In the genomic region with DNA sequence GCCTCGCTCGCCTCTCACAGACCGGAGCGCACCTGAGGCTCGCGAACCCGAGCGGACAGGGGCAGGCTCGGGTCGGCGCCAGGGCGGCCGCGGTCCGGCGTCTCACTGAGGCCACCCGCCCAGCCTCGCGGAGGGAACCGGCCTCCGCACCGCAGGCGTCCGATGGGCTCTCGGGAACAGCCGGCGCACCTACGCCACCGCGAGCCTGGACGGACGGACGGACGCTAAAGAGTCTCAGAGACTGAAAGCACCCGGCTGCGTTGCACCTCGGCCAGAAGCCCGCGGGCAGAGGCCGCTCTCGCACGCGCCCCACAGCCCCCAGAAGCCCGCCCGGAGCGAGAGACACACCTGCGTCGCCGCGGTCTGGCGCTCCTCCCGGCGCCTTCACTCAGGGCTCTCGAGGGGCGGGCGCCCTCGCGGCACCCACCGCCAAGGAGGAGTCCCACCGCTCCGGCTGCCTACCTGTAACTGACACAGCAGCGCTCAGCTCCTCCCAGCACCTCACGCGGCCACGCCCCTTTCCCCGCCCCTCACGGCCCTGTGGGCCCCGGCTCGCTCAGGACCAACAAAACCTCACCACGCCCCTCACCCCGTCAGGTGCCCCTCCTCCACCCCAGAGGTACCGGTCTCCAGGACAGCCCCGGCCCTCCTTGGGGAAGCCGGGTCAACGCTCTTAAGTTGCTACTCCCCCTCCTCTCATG, we compare ENCODE assay signal across 8 mouse cellular contexts. TPM values are rescaled to one million over a fixed set of nuclear protein-coding genes. Genes with fewer than 3 reads are reported as not detected.
DNase-seq lines count a peak whose midpoint lies in the region; ATAC-seq and TF ChIP-seq lines count a peak whose summit lies in the region.

Gene Tc2n, minus strand, starts transcription at position 470 of the 701 bp plus-strand sequence.

- no peak for TF ChIP-seq CTCF in liver, postnatal 0 days (IDR thresholded peaks at IDR 0.05; ENCODE audit: low read depth)

- peak; percentile 68 to 71 for DNase-seq in B cell, adult 2 months
- peak; percentile 84 to 86 for DNase-seq in adrenal gland, postnatal 36 days
- DNase-seq in embryonic facial prominence, embryonic 14.5 days (ENCODE audit: low spot score), result peak; percentile 90
- DNase-seq in liver, postnatal 0 days, result peak; percentile 88
- DNase-seq in thymus, adult 18-20 months, result peak; percentile 56 to 59

- peaks cover 14% of the 10 kb centered on the region for H3K27me3 ChIP-seq in embryonic facial prominence, embryonic 14.5 days (replicated peaks; ENCODE audit: control insufficient read depth, insufficient read depth, low read length)
- 0 out of 2 replicates have a peak, but pooled peaks cover 10% of the 10 kb centered on the region for H3K27me3 ChIP-seq in heart, embryonic 12.5 days (replicated peaks)
- H3K27me3 ChIP-seq in kidney, embryonic 16.5 days (ENCODE audit: insufficient read depth, low read length), result peaks cover 2% of the 10 kb centered on the region; the same call in 1 of the 2 replicates
- peaks cover 17% of the 10 kb centered on the region for H3K27me3 ChIP-seq in liver, postnatal 0 days (ENCODE audit: insufficient read depth, low read length)
- H3K27me3 ChIP-seq in neural tube, embryonic 13.5 days, result peaks cover 26% of the 10 kb centered on the region

- H3K4me1 ChIP-seq in embryonic facial prominence, embryonic 14.5 days (ENCODE audit: control insufficient read depth, insufficient read depth, low read length), result no peaks in the 10 kb centered on the region
- 0 out of 2 replicates have a peak, but pooled peaks cover 3% of the 10 kb centered on the region for H3K4me1 ChIP-seq in heart, embryonic 12.5 days (replicated peaks)
- peaks cover 3% of the 10 kb centered on the region; the same call in 1 of the 2 replicates for H3K4me1 ChIP-seq in kidney, embryonic 16.5 days (ENCODE audit: insufficient read depth, low read length)
- peaks cover 5% of the 10 kb centered on the region; the same call in 1 of the 2 replicates for H3K4me1 ChIP-seq in liver, postnatal 0 days (ENCODE audit: insufficient read depth)
- peaks cover 8% of the 10 kb centered on the region; the same call in 1 of the 2 replicates for H3K4me1 ChIP-seq in neural tube, embryonic 13.5 days (replicated peaks)

- WGBS in embryonic facial prominence, embryonic 14.5 days, result 0% methylated on average over 23 of the region's 75 CpGs
- under 1% methylated on average over 74 of the region's 75 CpGs for WGBS in heart, embryonic 12.5 days
- under 1% methylated on average over 58 of the region's 75 CpGs for WGBS in kidney, embryonic 16.5 days
- under 1% methylated on average over 73 of the region's 75 CpGs for WGBS in liver, postnatal 0 days (ENCODE audit: insufficient replicate concordance)
- under 1% methylated on average over 70 of the region's 75 CpGs for WGBS in neural tube, embryonic 13.5 days

- H3K9ac ChIP-seq in embryonic facial prominence, embryonic 14.5 days (ENCODE audit: low read depth, low read length), result peak within 1 kb of the TSS; percentile 58
- H3K9ac ChIP-seq in heart, embryonic 12.5 days, result peak within 1 kb of the TSS; percentile 68
- H3K9ac ChIP-seq in kidney, embryonic 16.5 days (replicated peaks; ENCODE audit: low read length), result peak within 1 kb of the TSS; percentile 61
- peak within 1 kb of the TSS; percentile 64 for H3K9ac ChIP-seq in liver, postnatal 0 days (replicated peaks)
- H3K9ac ChIP-seq in neural tube, embryonic 13.5 days, result peak within 1 kb of the TSS; percentile 58

- ATAC-seq in embryonic facial prominence, embryonic 14.5 days (ENCODE audit: low read depth), result peak; percentile 99
- ATAC-seq in heart, embryonic 12.5 days (ENCODE audit: insufficient number of reproducible peaks, low FRiP score), result peak; percentile 94
- ATAC-seq in kidney, embryonic 16.5 days (ENCODE audit: low FRiP score, low TSS enrichment), result peak; percentile 99
- peak; percentile 97 for ATAC-seq in liver, postnatal 0 days
- ATAC-seq in neural tube, embryonic 13.5 days (ENCODE audit: low read depth), result peak; percentile 98

- peak within 1 kb of the TSS; percentile 68 for H3K4me3 ChIP-seq in embryonic facial prominence, embryonic 14.5 days (ENCODE audit: low read depth, low read length)
- peak within 1 kb of the TSS; percentile 88 for H3K4me3 ChIP-seq in heart, embryonic 12.5 days
- H3K4me3 ChIP-seq in kidney, embryonic 16.5 days (ENCODE audit: low read length), result peak within 1 kb of the TSS; percentile 73
- H3K4me3 ChIP-seq in liver, postnatal 0 days (ENCODE audit: low read depth, low read length), result peak within 1 kb of the TSS; percentile 65
- H3K4me3 ChIP-seq in neural tube, embryonic 13.5 days, result peak within 1 kb of the TSS; percentile 61

- no peak for TF ChIP-seq EP300 in liver, postnatal 0 days (IDR thresholded peaks at IDR 0.05; ENCODE audit: low read depth)

- peak within 1 kb of the TSS; percentile 98 for H3K4me2 ChIP-seq in embryonic facial prominence, embryonic 14.5 days (ENCODE audit: low read depth, low read length)
- H3K4me2 ChIP-seq in heart, embryonic 12.5 days, result peak within 1 kb of the TSS; percentile 100
- peak within 1 kb of the TSS; percentile 99 for H3K4me2 ChIP-seq in kidney, embryonic 16.5 days (replicated peaks; ENCODE audit: low read depth, low read length)
- peak within 1 kb of the TSS; percentile 92 for H3K4me2 ChIP-seq in liver, postnatal 0 days (ENCODE audit: low read depth, low read length)
- peak within 1 kb of the TSS; percentile 94 for H3K4me2 ChIP-seq in neural tube, embryonic 13.5 days

- H3K9me3 ChIP-seq in embryonic facial prominence, embryonic 14.5 days (ENCODE audit: control insufficient read depth, low read length), result no peaks in the 10 kb centered on the region
- H3K9me3 ChIP-seq in heart, embryonic 12.5 days (replicated peaks), result no peaks in the 10 kb centered on the region
- no peaks in the 10 kb centered on the region for H3K9me3 ChIP-seq in kidney, embryonic 16.5 days (ENCODE audit: low read length)
- no peaks in the 10 kb centered on the region for H3K9me3 ChIP-seq in liver, postnatal 0 days (ENCODE audit: low read length)
- no peaks in the 10 kb centered on the region for H3K9me3 ChIP-seq in neural tube, embryonic 13.5 days

- no peaks in the 10 kb centered on the region for H3K36me3 ChIP-seq in embryonic facial prominence, embryonic 14.5 days (ENCODE audit: control insufficient read depth, insufficient read depth, low read length)
- no peaks in the 10 kb centered on the region for H3K36me3 ChIP-seq in heart, embryonic 12.5 days
- H3K36me3 ChIP-seq in kidney, embryonic 16.5 days (ENCODE audit: insufficient read depth, low read length), result no peaks in the 10 kb centered on the region
- no peaks in the 10 kb centered on the region for H3K36me3 ChIP-seq in liver, postnatal 0 days (replicated peaks; ENCODE audit: insufficient read depth, low read length)
- H3K36me3 ChIP-seq in neural tube, embryonic 13.5 days, result no peaks in the 10 kb centered on the region

- H3K27ac ChIP-seq in embryonic facial prominence, embryonic 14.5 days (replicated peaks; ENCODE audit: low read depth, low read length), result no peak within 1 kb of the TSS
- H3K27ac ChIP-seq in heart, embryonic 12.5 days (ENCODE audit: poor library complexity, severe bottlenecking), result no peak within 1 kb of the TSS
- H3K27ac ChIP-seq in kidney, embryonic 16.5 days (ENCODE audit: low read length), result no peak within 1 kb of the TSS
- no peak within 1 kb of the TSS for H3K27ac ChIP-seq in liver, postnatal 0 days (ENCODE audit: low read depth)
- H3K27ac ChIP-seq in neural tube, embryonic 13.5 days (replicated peaks), result no peak within 1 kb of the TSS

RNA-seq across cellular contexts. Expression of gene Tc2n, which starts in this region (rescaled TPM):
- under 1 TPM; 0.83 to 0.86 TPM for total RNA-seq in adrenal gland, postnatal 36 days (2021)
- polyA plus RNA-seq in embryonic facial prominence, embryonic 14.5 days (2014; fragmentation: Nextera tagmentation; extraction: Ambion mirVana), result 1.0 and 1.3 TPM in 2 replicates
- 0.10 and 0.17 TPM in 2 replicates for polyA plus RNA-seq in heart, embryonic 12.5 days (2016; fragmentation: Nextera tagmentation; extraction: Ambion mirVana)
- polyA plus RNA-seq in kidney, embryonic 16.5 days (2015; fragmentation: Nextera tagmentation; extraction: Ambion mirVana), result 0.80 TPM in 2 replicates
- 0.20 and 0.33 TPM in 2 replicates for polyA plus RNA-seq in liver, postnatal 0 days (2015; fragmentation: Nextera tagmentation; extraction: Ambion mirVana)
- polyA plus RNA-seq in neural tube, embryonic 13.5 days (2015; fragmentation: Nextera tagmentation; extraction: Ambion mirVana), result 0.11 TPM in 1 of 2 replicates, not detected in the other

Comparison
In these comparisons a context has a peak if more than half of its experiments do, and no peak if none do; other contexts are left out.
1. Peak in DNase-seq in adrenal gland, postnatal 36 days; RNA of the gene not detected or under 1 TPM.
2. Peak in ATAC-seq, H3K4me3 ChIP-seq, H3K9ac ChIP-seq and H3K4me2 ChIP-seq in heart, embryonic 12.5 days; RNA of the gene not detected or under 1 TPM.
3. Peak in ATAC-seq, H3K4me3 ChIP-seq, H3K9ac ChIP-seq and H3K4me2 ChIP-seq in kidney, embryonic 16.5 days; RNA of the gene not detected or under 1 TPM.
4. Peak in DNase-seq, ATAC-seq, H3K4me3 ChIP-seq, H3K9ac ChIP-seq and H3K4me2 ChIP-seq in liver, postnatal 0 days; RNA of the gene not detected or under 1 TPM.
5. Peak in ATAC-seq, H3K4me3 ChIP-seq, H3K9ac ChIP-seq and H3K4me2 ChIP-seq in neural tube, embryonic 13.5 days; RNA of the gene not detected or under 1 TPM.